1 mouse cellular context compared by ENCODE assay signal in the genomic region with DNA sequence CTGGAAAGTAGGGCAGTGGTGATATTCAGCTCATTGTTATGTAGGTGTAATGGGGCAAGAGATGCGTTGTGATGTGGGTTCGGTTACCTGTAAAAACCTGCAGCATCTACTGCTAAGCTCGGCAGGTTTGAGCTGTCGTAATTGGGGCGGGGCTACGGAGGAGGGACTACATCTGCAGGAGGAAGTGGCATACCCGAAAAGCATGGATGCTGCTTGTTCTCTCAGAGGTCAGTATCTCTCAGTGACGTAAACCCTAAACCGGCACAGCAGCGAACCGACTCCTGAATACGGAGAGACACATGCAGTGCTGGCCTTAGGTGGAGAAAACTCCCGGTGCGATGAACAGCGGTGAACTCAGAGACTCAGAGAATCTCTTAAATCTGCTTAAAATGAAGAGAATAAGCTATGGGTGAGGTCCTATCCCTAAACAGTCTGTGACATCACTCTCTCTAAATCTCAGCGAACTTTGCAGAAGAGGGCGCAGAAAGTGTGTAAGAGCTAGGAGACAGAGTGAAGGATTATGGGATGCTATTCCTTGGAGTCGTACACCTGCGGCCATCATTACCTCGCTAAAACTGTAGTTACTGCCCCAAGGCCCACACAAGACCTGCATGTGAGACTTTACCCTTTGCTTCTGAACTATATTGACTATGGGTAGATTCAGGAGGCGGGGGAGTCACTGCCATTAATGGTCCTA.
TF ChIP-seq lines count a peak whose summit lies in the region.

No protein-coding gene starts in this region.

TF ChIP-seq in CH12.LX, 34 proteins besides CTCF, POLR2A, EP300 and RAD21 (continued from another document):
- TF ChIP-seq MAFK (IDR thresholded peaks at IDR 0.05; ENCODE audit: insufficient replicate concordance, low read length), result no peak
- TF ChIP-seq ZC3H11A (IDR thresholded peaks at IDR 0.05; ENCODE audit: low read depth, low read length), result no peak
- TF ChIP-seq PAX5 (IDR thresholded peaks at IDR 0.05; ENCODE audit: low read length), result no peak
- TF ChIP-seq TBP (conservative IDR thresholded peaks at IDR 0.05; ENCODE audit: low read depth, low read length), result 0 out of 2 replicates have a peak, but pooled peaks have one; percentile 63
- TF ChIP-seq RCOR1 (conservative IDR thresholded peaks at IDR 0.05; ENCODE audit: low read depth, low read length), result no peak
- no peak; the same call in 1 of the 2 replicates for TF ChIP-seq NRF1 (IDR thresholded peaks at IDR 0.05; ENCODE audit: low read depth, low read length)
- no peak for TF ChIP-seq KAT2A (IDR thresholded peaks at IDR 0.05; ENCODE audit: insufficient replicate concordance, low read length)
- TF ChIP-seq IRF4 (IDR thresholded peaks at IDR 0.05; ENCODE audit: low read depth, low read length), result no peak
- 0 out of 2 replicates have a peak, but pooled peaks have one; percentile 5 for TF ChIP-seq JUND (conservative IDR thresholded peaks at IDR 0.05; ENCODE audit: low read depth, low read length)
- TF ChIP-seq UBTF (IDR thresholded peaks at IDR 0.05; ENCODE audit: low read depth, low read length), result no peak
- TF ChIP-seq ETS1 (conservative IDR thresholded peaks at IDR 0.05; ENCODE audit: low read depth, low read length), result 0 out of 2 replicates have a peak, but pooled peaks have one; percentile 7
- peak; percentile 59; the same call in 1 of the 2 replicates for TF ChIP-seq MYC (IDR thresholded peaks at IDR 0.05; ENCODE audit: low read depth, low read length)
- no peak for TF ChIP-seq E2F4 (IDR thresholded peaks at IDR 0.05; ENCODE audit: insufficient replicate concordance, low read depth, low read length)
- TF ChIP-seq ZMIZ1 (IDR thresholded peaks at IDR 0.05; ENCODE audit: low read depth, low read length), result no peak
- TF ChIP-seq ZNF384 (IDR thresholded peaks at IDR 0.05; ENCODE audit: low read depth, low read length), result no peak
- TF ChIP-seq SIN3A (IDR thresholded peaks at IDR 0.05; ENCODE audit: low read length), result no peak; the same call in 1 of the 2 replicates
- peak; percentile 55; the same call in 1 of the 2 replicates for TF ChIP-seq TCF12 (IDR thresholded peaks at IDR 0.05; ENCODE audit: low read depth, low read length)
- peak; percentile 80 for TF ChIP-seq MXI1 (IDR thresholded peaks at IDR 0.05; ENCODE audit: low read depth, low read length)
- TF ChIP-seq BHLHE40 (IDR thresholded peaks at IDR 0.05; ENCODE audit: low read depth, low read length), result no peak; the same call in 1 of the 2 replicates
- TF ChIP-seq ELF1 (IDR thresholded peaks at IDR 0.05; ENCODE audit: low read depth, low read length), result peak; percentile 86
- TF ChIP-seq POLR2AphosphoS2 (IDR thresholded peaks at IDR 0.05; ENCODE audit: low read depth, low read length), result no peak; the same call in 1 of the 2 replicates
